In genomic region chr11:54313391-54314360, GRCm38 (mm10) we compare ENCODE assay signal across 1 mouse cellular context.
A peak's percentile ranks its signal among the peaks of the same experiment; 100 is the strongest.
TF ChIP-seq lines count a peak whose summit lies in the region.

No protein-coding gene starts in this region.

TF ChIP-seq in MEL, 35 proteins besides CTCF, POLR2A, EP300 and RAD21 (continued from another document):
- TF ChIP-seq KAT2A (conservative IDR thresholded peaks at IDR 0.05; ENCODE audit: low read depth, low read length) (no peak), USF1 (IDR thresholded peaks at IDR 0.05; ENCODE audit: low read depth, low read length) (no peak), MAZ (IDR thresholded peaks at IDR 0.05; ENCODE audit: low read depth, low read length) (peak; percentile 54; the same call in 1 of the 2 replicates), USF2 (IDR thresholded peaks at IDR 0.05; ENCODE audit: borderline replicate concordance in 1 of 2, insufficient read depth in 1 of 2, low read depth in 1 of 2, low read length in 2 of 2) (no peak), TCF12 (IDR thresholded peaks at IDR 0.05; ENCODE audit: low read depth, low read length) (peak; percentile 82), ZC3H11A (IDR thresholded peaks at IDR 0.05; ENCODE audit: low read depth, low read length) (no peak), TBP (IDR thresholded peaks at IDR 0.05; ENCODE audit: low read depth, low read length) (peak; percentile 38; the same call in 1 of the 2 replicates), ELF1 (IDR thresholded peaks at IDR 0.05; ENCODE audit: low read depth, low read length) (no peak), ETS1 (IDR thresholded peaks at IDR 0.05; ENCODE audit: low read depth, low read length) (peak; percentile 49; the same call in 1 of the 2 replicates), GATA1 (IDR thresholded peaks at IDR 0.05; ENCODE audit: low read depth, low read length) (peak; percentile 92), MEF2A (IDR thresholded peaks at IDR 0.05; ENCODE audit: extremely low read depth, insufficient replicate concordance, low read depth, low read length, poor library complexity, severe bottlenecking) (no peak), UBTF (IDR thresholded peaks at IDR 0.05; ENCODE audit: borderline replicate concordance, insufficient read depth, low read depth, low read length) (no peak), ZNF384 (IDR thresholded peaks at IDR 0.05; ENCODE audit: low read depth, low read length) (no peak), NRF1 (IDR thresholded peaks at IDR 0.05; ENCODE audit: insufficient read depth, low read depth, low read length, poor library complexity, severe bottlenecking) (0 out of 2 replicates have a peak, but pooled peaks have one; percentile 23), MYB (IDR thresholded peaks at IDR 0.05; ENCODE audit: low read depth, low read length) (no peak), ZMIZ1 (IDR thresholded peaks at IDR 0.05; ENCODE audit: low read depth, low read length) (0 out of 2 replicates have a peak, but pooled peaks have one; percentile 50), TAL1 (IDR thresholded peaks at IDR 0.05; ENCODE audit: low read length) (peak; percentile 60; the same call in 1 of the 2 replicates), E2F4 (IDR thresholded peaks at IDR 0.05; ENCODE audit: borderline replicate concordance, low read depth, low read length) (no peak), SIN3A (IDR thresholded peaks at IDR 0.05; ENCODE audit: low read length) (peak; percentile 77), BHLHE40 (IDR thresholded peaks at IDR 0.05; ENCODE audit: borderline replicate concordance, low read depth, low read length) (peak; percentile 6; the same call in 1 of the 2 replicates), JUND (IDR thresholded peaks at IDR 0.05; ENCODE audit: low read depth, low read length) (no peak), CHD2 (IDR thresholded peaks at IDR 0.05; ENCODE audit: low read length) (no peak), SMC3 (IDR thresholded peaks at IDR 0.05; ENCODE audit: low read depth, low read length) (no peak), ZKSCAN1 (IDR thresholded peaks at IDR 0.05; ENCODE audit: low read depth, low read length) (no peak), RCOR1 (IDR thresholded peaks at IDR 0.05; ENCODE audit: low read depth, low read length) (peak; percentile 30; the same call in 1 of the 2 replicates), NELFE (IDR thresholded peaks at IDR 0.05; ENCODE audit: low read depth, low read length) (peak; percentile 42; the same call in 1 of the 2 replicates), MAX (IDR thresholded peaks at IDR 0.05; ENCODE audit: low read length) (no peak), POLR2AphosphoS2 (IDR thresholded peaks at IDR 0.05; ENCODE audit: low read length) (no peak), MYC (IDR thresholded peaks at IDR 0.05; ENCODE audit: low read depth, low read length) (peak; percentile 20; the same call in 1 of the 2 replicates), POLR2AphosphoS5 (IDR thresholded peaks at IDR 0.05; ENCODE audit: borderline replicate concordance, low read depth, low read length) (no peak)
